Mouse (Mus musculus) heart, embryonic 15.5 days (tissue): Measurements from ENCODE around the gene Tapt1. TPM values are rescaled to one million over a fixed set of nuclear protein-coding genes. Genes with fewer than 3 reads are reported as not detected.
A peak's percentile ranks its signal among the peaks of the same experiment; 100 is the strongest.

Experiments used
- ATAC-seq: fragments of 200-750 bp; cut with Nextera tagmentation; replicated peaks from 2 replicates; pipeline ENCODE4 v1.8.0; 2017; ENCODE audit warnings: low read depth, moderate TSS enrichment; ENCODE audit not compliant: insufficient number of reproducible peaks, insufficient read depth, low FRiP score
- H3K27ac ChIP-seq: fragments of 300-500 bp; sonication (generic); 2 replicates; pipeline ENCODE4 v1.5.1; 2015; ENCODE audit warnings: mild to moderate bottlenecking, inconsistent platforms
- H3K27me3 ChIP-seq: fragments of 300-500 bp; sonication (generic); 2 replicates; pipeline ENCODE4 v1.6.1; 2015; ENCODE audit warnings: inconsistent platforms
- H3K36me3 ChIP-seq: fragments of 300-500 bp; sonication (generic); 2 replicates; pipeline ENCODE4 v1.6.1; 2015; ENCODE audit warnings: mild to moderate bottlenecking, inconsistent platforms
- H3K4me1 ChIP-seq: fragments of 300-500 bp; sonication (generic); replicated peaks from 2 replicates; pipeline ENCODE4 v1.6.1; 2015; ENCODE audit warnings: inconsistent platforms
- H3K4me2 ChIP-seq: fragments of 300-500 bp; sonication (generic); 2 replicates; pipeline ENCODE4 v1.6.1; 2015; ENCODE audit warnings: inconsistent platforms, mild to moderate bottlenecking, moderate library complexity
- H3K4me3 ChIP-seq: fragments of 300-500 bp; sonication (generic); 2 replicates; pipeline ENCODE4 v1.5.1; 2015; ENCODE audit warnings: mild to moderate bottlenecking, inconsistent platforms
- H3K9ac ChIP-seq: fragments of 300-500 bp; sonication (generic); 2 replicates; pipeline ENCODE4 v1.6.1; 2015; ENCODE audit warnings: mild to moderate bottlenecking, inconsistent platforms
- H3K9me3 ChIP-seq: fragments of 300-500 bp; sonication (generic); replicated peaks from 2 replicates; pipeline ENCODE4 v1.6.1; 2016; ENCODE audit warnings: inconsistent platforms
- WGBS: fragments of 180-500 bp; shearing (Covaris S2); methylation state at CpG from one replicate; pipeline ENCODE4 v1.1.7; 2015; ENCODE audit warnings: mixed read lengths; 5-methylcytosine and 5-hydroxymethylcytosine counted together
- polyA plus RNA-seq: library from polyadenylated mRNA; unstranded; fragments of >200 nt; fragmentation: Nextera tagmentation; extraction: Ambion mirVana; gene quantifications from 2 replicates; pipeline ENCODE4 v1.2.1, GENCODE M21; 2015

Gene Tapt1
- polyA plus RNA-seq, 1 experiment from 2014 or later: 20.8 TPM

DNA sequence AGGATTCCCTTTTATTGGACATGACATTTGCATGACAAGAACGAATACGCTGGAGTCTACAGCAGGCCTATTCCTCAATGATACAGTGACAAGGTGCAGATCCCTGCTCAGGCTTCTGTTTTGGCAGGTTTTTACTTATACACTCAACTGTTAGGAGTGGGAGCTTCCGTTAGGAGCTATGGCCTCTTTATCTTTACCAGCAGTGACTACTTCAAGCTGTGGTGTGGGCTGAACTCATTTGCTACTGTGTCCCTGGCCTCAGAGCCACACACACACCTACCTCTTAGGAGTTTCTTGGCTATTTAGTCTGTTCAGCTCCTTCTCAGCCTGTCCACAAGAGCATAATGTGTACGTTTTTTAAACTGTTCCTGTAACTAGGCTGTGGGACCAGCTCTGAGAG, 30.3 kb downstream of the Tapt1 start:
- 54% methylated on average over 4 of the region's 4 CpGs for WGBS
- H3K27me3 ChIP-seq: no peaks in the 10 kb centered on the region
- H3K36me3 ChIP-seq: peaks cover 20% of the 10 kb centered on the region; the same call in 1 of the 2 replicates
- peaks cover 4% of the 10 kb centered on the region; the same call in 1 of the 2 replicates for H3K4me1 ChIP-seq
- H3K9me3 ChIP-seq: no peaks in the 10 kb centered on the region
- ATAC-seq: no peak
- H3K9ac ChIP-seq: no peak overlapping the region
- H3K27ac ChIP-seq: no peak overlapping the region
- H3K4me3 ChIP-seq: no peak overlapping the region
- H3K4me2 ChIP-seq: no peak overlapping the region

GRCm38 (mm10) chr5:44187370-44187769, 39.1 kb downstream of the Tapt1 start:
- Histone ChIP-seq H3K4me2 (no peak overlapping the region), H3K36me3 (peaks cover 57% of the 10 kb centered on the region), H3K9ac (no peak overlapping the region), H3K4me1 (no peaks in the 10 kb centered on the region), H3K9me3 (no peaks in the 10 kb centered on the region), H3K4me3 (no peak overlapping the region), H3K27ac (no peak overlapping the region), H3K27me3 (no peaks in the 10 kb centered on the region)
- ATAC-seq: no peak

DNA sequence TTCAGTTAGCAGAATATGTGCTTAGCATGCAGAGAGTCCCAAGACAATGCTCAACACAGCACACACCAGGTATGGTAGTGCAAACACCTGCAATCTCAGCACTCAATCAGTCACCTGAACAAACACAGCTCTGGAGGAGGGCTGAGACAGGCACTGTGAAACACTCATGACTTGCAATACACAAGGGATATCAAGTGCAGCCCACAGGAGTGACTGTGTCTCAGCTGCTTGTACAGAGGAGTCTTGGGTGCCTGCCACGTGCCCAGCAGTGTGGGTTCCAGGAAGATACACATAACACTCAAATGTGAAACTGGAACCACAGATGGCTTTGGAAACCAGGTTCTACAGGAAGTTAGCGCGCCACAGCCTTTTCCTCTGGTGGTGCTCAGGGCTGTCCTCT, 44.8 kb downstream of the Tapt1 start:
- Histone ChIP-seq H3K27ac (no peak overlapping the region), H3K4me1 (no peaks in the 10 kb centered on the region), H3K27me3 (no peaks in the 10 kb centered on the region), H3K36me3 (peaks cover 57% of the 10 kb centered on the region), H3K9me3 (no peaks in the 10 kb centered on the region), H3K4me2 (no peak overlapping the region), H3K9ac (no peak overlapping the region), H3K4me3 (no peak overlapping the region)
- 81% methylated on average over 3 of the region's 3 CpGs for WGBS
- ATAC-seq: 0 out of 2 replicates have a peak, but pooled peaks have one; percentile 18

GRCm38 (mm10) chr5:44180450-44180849, 46.0 kb downstream of the Tapt1 start:
- peaks cover 59% of the 10 kb centered on the region for H3K36me3 ChIP-seq
- no peak overlapping the region for H3K4me3 ChIP-seq
- ATAC-seq: no peak

DNA sequence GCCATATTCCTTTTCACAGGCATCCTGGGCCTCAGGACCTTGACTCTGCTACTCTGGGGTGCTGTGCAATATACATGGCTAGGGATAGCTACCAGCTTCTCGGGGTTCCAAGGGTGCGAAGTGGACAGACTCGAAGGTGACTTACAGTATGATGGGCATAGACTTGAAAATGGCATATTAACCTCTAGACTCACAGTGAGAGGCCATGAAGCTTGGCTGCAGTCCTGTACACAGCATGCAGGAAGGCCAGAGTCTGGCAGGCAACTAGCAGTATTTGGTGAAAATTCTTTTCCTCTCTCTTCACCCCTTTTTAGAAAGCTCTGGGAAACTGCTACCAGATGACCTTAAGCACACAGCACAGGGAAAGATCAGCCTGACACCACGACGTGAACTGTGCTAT, 52.4 kb downstream of the Tapt1 start:
- Histone ChIP-seq H3K4me3 (no peak overlapping the region), H3K27ac (no peak overlapping the region), H3K9ac (no peak overlapping the region), H3K36me3 (peaks cover 38% of the 10 kb centered on the region), H3K27me3 (no peaks in the 10 kb centered on the region), H3K4me1 (no peaks in the 10 kb centered on the region), H3K4me2 (no peak overlapping the region), H3K9me3 (no peaks in the 10 kb centered on the region)
- WGBS: 86% methylated on average over 5 of the region's 5 CpGs
- no peak for ATAC-seq

More at GRCm38 (mm10) chr5:44180450-44180849, 46.0 kb downstream of the Tapt1 start:
- no peak overlapping the region for H3K4me2 ChIP-seq
- H3K9me3 ChIP-seq: no peaks in the 10 kb centered on the region
- H3K9ac ChIP-seq: no peak overlapping the region
- no peaks in the 10 kb centered on the region for H3K27me3 ChIP-seq
- no peaks in the 10 kb centered on the region for H3K4me1 ChIP-seq
- 63% methylated on average over 3 of the region's 3 CpGs for WGBS
- no peak overlapping the region for H3K27ac ChIP-seq

DNA sequence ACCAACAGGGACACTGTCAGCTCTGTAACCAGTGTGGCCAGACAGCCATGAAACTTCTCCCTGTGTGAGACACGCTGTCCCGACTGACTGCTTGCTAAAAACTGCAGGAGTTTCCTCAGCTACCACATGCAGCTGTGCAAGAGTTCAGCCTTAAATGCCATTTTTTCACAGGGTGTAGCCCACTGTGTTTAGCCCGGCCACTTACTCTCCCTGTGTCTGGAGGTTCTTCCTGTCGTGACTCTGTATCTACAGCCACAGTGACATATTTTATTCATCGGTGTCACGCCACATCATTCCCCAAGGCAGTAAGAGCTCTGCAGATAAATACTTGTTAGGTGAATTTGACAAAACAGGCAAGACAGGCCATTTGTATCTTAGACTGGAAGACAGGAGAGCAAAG, 59.6 kb downstream of the Tapt1 start:
- no peak overlapping the region for H3K27ac ChIP-seq
- H3K4me2 ChIP-seq: no peak overlapping the region
- 68% methylated on average over 6 of the region's 6 CpGs for WGBS
- H3K4me3 ChIP-seq: no peak overlapping the region
- no peaks in the 10 kb centered on the region; the same call in 1 of the 2 replicates for H3K4me1 ChIP-seq
- no peak for ATAC-seq
- no peak overlapping the region for H3K9ac ChIP-seq
- H3K9me3 ChIP-seq: no peaks in the 10 kb centered on the region
- H3K27me3 ChIP-seq: no peaks in the 10 kb centered on the region
- H3K36me3 ChIP-seq: no peaks in the 10 kb centered on the region

GRCm38 (mm10) chr5:44165854-44166253, 60.6 kb downstream of the Tapt1 start:
- Histone ChIP-seq H3K9ac (no peak overlapping the region), H3K9me3 (no peaks in the 10 kb centered on the region), H3K36me3 (no peaks in the 10 kb centered on the region), H3K27ac (no peak overlapping the region), H3K4me1 (no peaks in the 10 kb centered on the region; the same call in 1 of the 2 replicates), H3K27me3 (no peaks in the 10 kb centered on the region), H3K4me3 (no peak overlapping the region), H3K4me2 (no peak overlapping the region)
- ATAC-seq: no peak
- 43% methylated on average over 2 of the region's 2 CpGs for WGBS

GRCm38 (mm10) chr5:44164233-44164776, 62.1 kb downstream of the Tapt1 start:
- no peak overlapping the region for H3K4me3 ChIP-seq
- no peak overlapping the region for H3K9ac ChIP-seq
- H3K4me2 ChIP-seq: no peak overlapping the region
- ATAC-seq: no peak
- no peaks in the 10 kb centered on the region for H3K36me3 ChIP-seq
- H3K9me3 ChIP-seq: no peaks in the 10 kb centered on the region
- H3K4me1 ChIP-seq: no peaks in the 10 kb centered on the region; the same call in 1 of the 2 replicates
- H3K27ac ChIP-seq: no peak overlapping the region
- H3K27me3 ChIP-seq: no peaks in the 10 kb centered on the region
- WGBS: 25% methylated on average over 7 of the region's 7 CpGs

GRCm38 (mm10) chr5:44163318-44163717, 63.1 kb downstream of the Tapt1 start:
- Histone ChIP-seq H3K9me3 (no peaks in the 10 kb centered on the region), H3K4me1 (no peaks in the 10 kb centered on the region; the same call in 1 of the 2 replicates), H3K4me2 (no peak overlapping the region), H3K4me3 (no peak overlapping the region), H3K27ac (no peak overlapping the region), H3K36me3 (no peaks in the 10 kb centered on the region), H3K27me3 (no peaks in the 10 kb centered on the region), H3K9ac (no peak overlapping the region)
- no peak for ATAC-seq
- WGBS: 92% methylated on average over 3 of the region's 3 CpGs

- Histone ChIP-seq H3K9ac (no peak overlapping the region), H3K9me3 (no peaks in the 10 kb centered on the region), H3K4me2 (no peak overlapping the region), H3K4me1 (no peaks in the 10 kb centered on the region; the same call in 1 of the 2 replicates), H3K36me3 (no peaks in the 10 kb centered on the region), H3K27ac (no peak overlapping the region), H3K4me3 (no peak overlapping the region), H3K27me3 (no peaks in the 10 kb centered on the region)
- 81% methylated on average over 7 of the region's 7 CpGs for WGBS
- ATAC-seq: no peak
These were observed 63.6 kb downstream of the Tapt1 start for GRCm38 (mm10) chr5:44162786-44163185.

DNA sequence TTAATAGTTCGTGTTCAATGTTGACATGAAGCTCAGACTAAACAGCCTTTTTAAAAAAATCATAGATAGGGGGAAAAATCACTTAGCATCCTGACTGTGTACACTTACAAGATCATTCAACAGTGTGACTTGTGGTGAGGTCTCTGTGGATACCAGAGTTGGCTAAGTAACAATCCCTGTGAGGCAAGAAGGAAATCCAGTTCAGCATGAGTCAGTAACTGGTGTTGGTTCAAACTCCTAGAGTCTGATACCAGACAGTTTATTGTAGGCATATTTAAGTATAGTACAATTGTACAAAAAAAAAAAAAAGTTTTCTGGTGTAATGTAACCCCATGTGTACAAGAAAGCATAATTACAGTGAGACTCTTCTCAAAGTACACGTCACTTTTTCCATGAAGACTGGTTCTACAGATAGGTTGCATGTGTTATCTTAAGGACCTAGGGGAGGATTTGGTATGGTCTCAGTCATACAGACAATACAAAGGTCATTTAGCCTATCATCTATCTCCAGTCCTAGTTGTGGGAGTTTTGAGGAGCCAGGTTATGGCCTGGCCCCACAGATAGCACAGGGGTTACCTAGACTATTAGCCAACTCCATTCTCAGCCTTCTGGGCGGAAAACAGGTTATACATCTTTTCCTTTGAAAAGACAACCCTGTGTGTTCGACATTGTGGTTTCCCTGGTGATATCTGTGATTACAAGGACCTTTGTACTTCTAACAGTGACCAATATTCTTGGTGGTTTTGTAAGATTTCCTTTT, 66.6 kb downstream of the Tapt1 start:
- 61% methylated on average over 4 of the region's 4 CpGs for whole genome bisulfite sequencing
- no peak for ATAC-seq

GRCm38 (mm10) chr5:44159231-44159630, 67.2 kb downstream of the Tapt1 start:
- Histone ChIP-seq H3K4me1 (no peaks in the 10 kb centered on the region), H3K36me3 (no peaks in the 10 kb centered on the region), H3K9me3 (no peaks in the 10 kb centered on the region), H3K27ac (no peak overlapping the region), H3K9ac (no peak overlapping the region), H3K27me3 (no peaks in the 10 kb centered on the region), H3K4me2 (no peak overlapping the region), H3K4me3 (no peak overlapping the region)
- 77% methylated on average over 2 of the region's 2 CpGs for WGBS
- no peak for ATAC-seq

More for the DNA sequence above, 66.6 kb downstream of the Tapt1 start:
- Histone ChIP-seq H3K9ac (no peak overlapping the region), H3K4me1 (no peaks in the 10 kb centered on the region; the same call in 1 of the 2 replicates), H3K27me3 (no peaks in the 10 kb centered on the region), H3K36me3 (no peaks in the 10 kb centered on the region), H3K4me3 (no peak overlapping the region), H3K27ac (no peak overlapping the region), H3K9me3 (no peaks in the 10 kb centered on the region), H3K4me2 (no peak overlapping the region)
